Mouse (Mus musculus) forebrain, embryonic 15.5 days (tissue): ENCODE data around the gene Akap2. TPM values are rescaled to one million over a fixed set of nuclear protein-coding genes. Genes with fewer than 3 reads are reported as not detected.

Experiments used
- ATAC-seq: fragments of 200-750 bp; cut with Nextera tagmentation; replicated peaks from 2 replicates; pipeline ENCODE4 v1.8.0; 2017; ENCODE audit warnings: mild to moderate bottlenecking, moderate TSS enrichment, moderate library complexity
- H3K27ac ChIP-seq: fragments of 300-500 bp; sonication (generic); replicated peaks from 2 replicates; pipeline ENCODE4 v1.5.1; 2015; ENCODE audit warnings: mild to moderate bottlenecking, inconsistent platforms
- H3K27me3 ChIP-seq: fragments of 300-500 bp; sonication (generic); 2 replicates; pipeline ENCODE4 v1.6.1; 2015; ENCODE audit warnings: inconsistent platforms
- H3K36me3 ChIP-seq: fragments of 300-500 bp; sonication (generic); 2 replicates; pipeline ENCODE4 v1.6.1; 2015; ENCODE audit warnings: mild to moderate bottlenecking, inconsistent platforms
- H3K4me1 ChIP-seq: fragments of 300-500 bp; sonication (generic); 2 replicates; pipeline ENCODE4 v1.6.1; 2015; ENCODE audit warnings: inconsistent platforms
- H3K4me2 ChIP-seq: fragments of 300-500 bp; sonication (generic); replicated peaks from 2 replicates; pipeline ENCODE4 v1.6.1; 2015; ENCODE audit warnings: mild to moderate bottlenecking, inconsistent platforms
- H3K4me3 ChIP-seq: fragments of 300-500 bp; sonication (generic); 2 replicates; pipeline ENCODE4 v1.5.1; 2015; ENCODE audit warnings: mild to moderate bottlenecking, inconsistent platforms
- H3K9ac ChIP-seq: fragments of 300-500 bp; sonication (generic); replicated peaks from 2 replicates; pipeline ENCODE4 v1.6.1; 2015; ENCODE audit warnings: mild to moderate bottlenecking, inconsistent platforms
- H3K9me3 ChIP-seq: fragments of 300-500 bp; sonication (generic); 2 replicates; pipeline ENCODE4 v1.6.1; 2016; ENCODE audit warnings: inconsistent platforms
- WGBS: fragments of 180-500 bp; shearing (Covaris S2); methylation state at CpG from one replicate; pipeline ENCODE4 v1.1.7; 2015; ENCODE audit warnings: mixed read lengths; 5-methylcytosine and 5-hydroxymethylcytosine counted together
- polyA plus RNA-seq: library from polyadenylated mRNA; unstranded; fragments of >200 nt; fragmentation: Nextera tagmentation; extraction: Ambion mirVana; gene quantifications from 2 replicates; pipeline ENCODE4 v1.2.1, GENCODE M21; 2015

The Akap2 gene
- polyA plus RNA-seq, 1 experiment from 2014 or later = 6.5 TPM

DNA sequence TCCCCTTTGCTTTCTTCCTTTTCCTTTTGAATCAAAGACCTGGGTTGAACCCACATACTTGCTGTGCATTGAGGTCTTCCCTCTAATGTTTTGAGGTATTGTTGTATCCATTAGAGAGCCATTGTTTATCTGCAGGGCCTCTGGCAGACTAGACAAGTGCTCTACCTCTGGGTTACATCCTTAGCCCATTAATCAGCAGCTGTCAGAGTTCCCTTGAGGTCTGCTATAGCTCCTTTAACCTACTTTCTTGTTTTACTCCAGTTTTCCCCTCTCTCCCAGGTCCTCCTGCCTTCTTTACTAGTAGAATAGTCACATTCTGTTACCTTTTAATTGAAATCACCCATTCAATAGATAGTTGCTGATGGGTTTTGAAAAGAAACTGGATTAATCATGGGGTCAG lies 71.7 kb downstream of the Akap2 start:
- Histone ChIP-seq H3K27ac (no peak overlapping the region), H3K9ac (no peak overlapping the region), H3K27me3 (no peaks in the 10 kb centered on the region), H3K36me3 (no peaks in the 10 kb centered on the region), H3K4me3 (no peak overlapping the region), H3K9me3 (no peaks in the 10 kb centered on the region), H3K4me1 (no peaks in the 10 kb centered on the region), H3K4me2 (no peak overlapping the region)
- no peak for ATAC-seq

GRCm38 (mm10) chr4:57793989-57794388 lies 76.5 kb downstream of the Akap2 start:
- no peak for ATAC-seq
- 63% methylated on average over 8 of the region's 8 CpGs for WGBS
- H3K27ac ChIP-seq = no peak overlapping the region
- no peak overlapping the region for H3K4me3 ChIP-seq
- H3K36me3 ChIP-seq = no peaks in the 10 kb centered on the region
- H3K27me3 ChIP-seq = no peaks in the 10 kb centered on the region
- no peak overlapping the region for H3K9ac ChIP-seq
- no peaks in the 10 kb centered on the region for H3K9me3 ChIP-seq
- H3K4me1 ChIP-seq = no peaks in the 10 kb centered on the region
- H3K4me2 ChIP-seq = no peak overlapping the region

- no peaks in the 10 kb centered on the region for H3K36me3 ChIP-seq
- ATAC-seq = no peak
- H3K9me3 ChIP-seq = no peaks in the 10 kb centered on the region
- H3K4me3 ChIP-seq = no peak overlapping the region
- WGBS = 39% methylated on average over 3 of the region's 3 CpGs
- no peaks in the 10 kb centered on the region for H3K27me3 ChIP-seq
- H3K4me1 ChIP-seq = no peaks in the 10 kb centered on the region
- H3K27ac ChIP-seq = no peak overlapping the region
- H3K9ac ChIP-seq = no peak overlapping the region
- no peak overlapping the region for H3K4me2 ChIP-seq
Observed at GRCm38 (mm10) chr4:57794547-57794946, 77.1 kb downstream of the Akap2 start.

DNA sequence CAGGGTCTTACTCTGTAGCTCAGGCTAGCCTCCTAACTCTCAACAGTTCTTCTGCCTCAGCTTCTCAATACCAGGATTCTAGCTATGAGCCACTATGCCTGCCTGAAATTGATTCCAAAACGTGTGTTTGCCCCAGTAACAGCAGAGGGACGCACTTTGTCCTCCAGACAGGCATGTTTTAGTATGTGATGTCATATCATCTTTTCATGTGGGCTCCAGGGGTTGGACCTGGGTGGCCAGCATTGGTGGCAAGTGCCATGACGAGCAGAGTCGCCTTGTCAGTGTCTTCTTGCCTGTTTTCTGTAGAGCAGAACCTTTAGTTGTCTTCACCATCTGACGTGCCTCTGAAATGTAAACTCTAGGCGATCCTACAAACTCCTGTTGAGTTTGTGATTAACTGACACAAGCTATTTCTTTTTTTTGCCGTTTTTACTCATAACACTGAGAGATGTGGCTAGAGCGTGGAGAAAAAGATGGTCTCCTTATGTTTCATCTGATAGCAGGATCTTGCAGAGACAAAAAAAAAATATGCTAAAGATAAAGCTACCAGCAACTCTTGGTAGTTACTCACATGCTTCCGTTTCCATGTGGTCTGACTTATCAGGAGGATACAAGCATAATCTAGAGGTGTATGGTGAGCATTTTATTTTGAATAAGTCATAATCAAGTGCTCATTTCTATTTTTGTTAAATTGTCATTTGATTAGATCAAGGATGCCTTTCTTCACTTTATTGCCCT lies 80.3 kb downstream of the Akap2 start:
- ATAC-seq = no peak
- Histone ChIP-seq H3K4me2 (no peak overlapping the region), H3K27ac (no peak overlapping the region), H3K27me3 (no peaks in the 10 kb centered on the region), H3K36me3 (no peaks in the 10 kb centered on the region), H3K9me3 (no peaks in the 10 kb centered on the region), H3K9ac (no peak overlapping the region), H3K4me1 (no peaks in the 10 kb centered on the region), H3K4me3 (no peak overlapping the region)
- WGBS = 83% methylated on average over 9 of the region's 9 CpGs

- Histone ChIP-seq H3K4me3 (no peak overlapping the region), H3K27me3 (no peaks in the 10 kb centered on the region), H3K9me3 (no peaks in the 10 kb centered on the region), H3K9ac (no peak overlapping the region), H3K4me2 (no peak overlapping the region), H3K4me1 (no peaks in the 10 kb centered on the region), H3K27ac (no peak overlapping the region), H3K36me3 (no peaks in the 10 kb centered on the region)
- ATAC-seq = no peak
- 13% methylated on average over 10 of the region's 10 CpGs for WGBS
Observed at GRCm38 (mm10) chr4:57798286-57799018, 81.0 kb downstream of the Akap2 start.

DNA sequence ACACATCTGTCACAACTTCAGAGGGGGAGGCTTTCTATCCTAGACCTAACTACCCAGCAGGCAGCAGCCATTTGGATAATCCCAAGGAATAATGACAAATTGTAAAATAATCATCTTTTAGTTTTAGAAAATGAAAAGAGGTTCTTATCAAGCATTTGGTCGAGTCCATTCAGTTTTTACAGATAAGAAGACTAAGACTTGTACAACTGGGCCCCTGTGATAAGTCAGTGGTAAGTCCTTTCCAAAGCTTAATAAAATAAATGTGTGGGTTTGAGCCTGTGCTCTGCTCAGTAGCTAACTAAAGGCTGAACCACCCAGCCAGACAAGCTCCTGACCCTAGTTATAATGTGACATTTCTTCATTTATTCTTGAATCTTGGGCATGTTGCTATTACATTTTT lies 81.8 kb downstream of the Akap2 start:
- Histone ChIP-seq H3K9ac (no peak overlapping the region), H3K36me3 (no peaks in the 10 kb centered on the region), H3K4me1 (no peaks in the 10 kb centered on the region), H3K4me2 (no peak overlapping the region), H3K9me3 (no peaks in the 10 kb centered on the region), H3K27ac (no peak overlapping the region), H3K4me3 (no peak overlapping the region), H3K27me3 (no peaks in the 10 kb centered on the region)
- 61% methylated on average over 1 of the region's 1 CpGs for WGBS
- ATAC-seq = no peak

DNA sequence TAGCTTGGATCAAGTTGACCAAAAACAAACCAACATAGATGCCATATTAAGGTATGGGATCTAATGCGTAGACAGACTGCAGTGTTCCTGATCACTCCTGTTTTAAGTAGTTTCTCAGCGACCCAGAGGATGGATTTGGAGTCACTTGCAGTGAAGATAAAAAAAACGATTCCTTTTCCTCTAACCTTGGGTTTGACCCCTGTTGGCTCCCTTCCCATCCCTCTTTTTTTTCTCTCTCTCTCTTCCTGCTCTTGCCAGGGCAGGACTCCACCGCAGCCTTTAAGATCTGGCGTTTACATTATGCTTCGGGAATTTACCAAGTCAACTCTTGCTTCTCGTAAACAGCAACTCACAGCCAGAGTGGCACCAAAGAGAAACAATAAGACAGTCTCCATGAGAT lies 83.8 kb downstream of the Akap2 start:
- Histone ChIP-seq H3K9ac (no peak overlapping the region), H3K4me2 (no peak overlapping the region), H3K9me3 (no peaks in the 10 kb centered on the region), H3K27me3 (no peaks in the 10 kb centered on the region), H3K4me1 (no peaks in the 10 kb centered on the region), H3K4me3 (no peak overlapping the region), H3K36me3 (no peaks in the 10 kb centered on the region), H3K27ac (no peak overlapping the region)
- no peak for ATAC-seq
- 91% methylated on average over 7 of the region's 7 CpGs for WGBS

DNA sequence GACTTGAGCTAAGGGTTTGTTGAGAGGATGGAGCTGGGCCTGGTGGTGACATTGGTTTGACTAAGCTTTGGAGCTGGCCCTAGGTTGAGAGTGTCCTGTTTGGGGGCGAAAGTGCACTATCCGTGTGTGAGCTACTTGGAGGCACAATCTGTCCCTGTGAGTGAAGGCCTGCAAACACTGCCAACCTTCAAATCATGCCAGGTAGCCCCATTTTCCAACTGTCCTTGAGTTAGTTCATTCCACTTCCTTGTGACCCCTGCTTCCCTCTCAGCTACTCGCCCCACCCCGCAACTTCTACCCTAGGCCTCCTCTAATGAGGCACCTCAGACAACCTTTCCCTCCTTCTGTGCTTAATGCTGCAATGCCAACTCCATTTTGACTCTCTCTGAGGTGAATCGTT lies 84.5 kb downstream of the Akap2 start:
- Histone ChIP-seq H3K4me3 (no peak overlapping the region), H3K4me2 (no peak overlapping the region), H3K9me3 (no peaks in the 10 kb centered on the region), H3K27ac (no peak overlapping the region), H3K36me3 (no peaks in the 10 kb centered on the region), H3K9ac (no peak overlapping the region), H3K4me1 (no peaks in the 10 kb centered on the region), H3K27me3 (no peaks in the 10 kb centered on the region)
- WGBS = 95% methylated on average over 5 of the region's 5 CpGs
- ATAC-seq = no peak

DNA sequence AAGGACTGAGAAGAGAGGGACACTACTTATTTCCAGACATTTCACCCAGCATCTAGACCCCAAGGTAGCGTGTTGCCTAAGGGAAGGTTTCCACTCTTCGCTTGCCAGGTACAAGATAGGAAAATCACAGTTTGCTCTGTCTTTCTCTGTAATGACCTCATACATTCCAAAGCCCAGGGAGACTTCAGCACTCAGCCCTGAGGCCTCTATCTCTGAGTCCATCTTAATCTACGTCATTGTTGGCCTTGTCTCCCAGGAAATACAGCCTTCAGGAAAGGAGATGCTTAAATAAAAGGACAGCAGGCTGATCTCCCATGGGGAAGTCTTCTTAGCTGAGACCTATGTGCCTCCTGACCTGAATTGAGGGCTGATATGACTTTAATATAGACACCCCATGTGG lies 85.0 kb downstream of the Akap2 start:
- Histone ChIP-seq H3K9me3 (no peaks in the 10 kb centered on the region), H3K27ac (no peak overlapping the region), H3K4me2 (no peak overlapping the region), H3K27me3 (no peaks in the 10 kb centered on the region), H3K4me1 (no peaks in the 10 kb centered on the region), H3K9ac (no peak overlapping the region), H3K36me3 (no peaks in the 10 kb centered on the region), H3K4me3 (no peak overlapping the region)
- ATAC-seq = no peak
- 91% methylated on average over 3 of the region's 3 CpGs for WGBS

GRCm38 (mm10) chr4:57804902-57805301 lies 87.4 kb downstream of the Akap2 start:
- no peaks in the 10 kb centered on the region for H3K27me3 ChIP-seq
- no peaks in the 10 kb centered on the region for H3K4me1 ChIP-seq
- H3K36me3 ChIP-seq = no peaks in the 10 kb centered on the region
- no peak overlapping the region for H3K9ac ChIP-seq
- H3K27ac ChIP-seq = no peak overlapping the region
- H3K4me2 ChIP-seq = no peak overlapping the region
- H3K9me3 ChIP-seq = no peaks in the 10 kb centered on the region
- ATAC-seq = no peak
- no peak overlapping the region for H3K4me3 ChIP-seq
- 91% methylated on average over 6 of the region's 6 CpGs for WGBS

GRCm38 (mm10) chr4:57809449-57809848 lies 92.0 kb downstream of the Akap2 start:
- Histone ChIP-seq H3K4me1 (no peaks in the 10 kb centered on the region), H3K4me3 (no peak overlapping the region), H3K9ac (no peak overlapping the region), H3K27ac (no peak overlapping the region), H3K4me2 (no peak overlapping the region), H3K9me3 (no peaks in the 10 kb centered on the region), H3K36me3 (no peaks in the 10 kb centered on the region), H3K27me3 (no peaks in the 10 kb centered on the region)
- no peak for ATAC-seq
- WGBS = 86% methylated on average over 4 of the region's 4 CpGs

GRCm38 (mm10) chr4:57812075-57812474 lies 94.6 kb downstream of the Akap2 start:
- no peak overlapping the region for H3K27ac ChIP-seq
- no peak overlapping the region for H3K4me2 ChIP-seq
- no peaks in the 10 kb centered on the region for H3K27me3 ChIP-seq
- H3K9ac ChIP-seq = no peak overlapping the region
- no peaks in the 10 kb centered on the region for H3K36me3 ChIP-seq
- H3K4me1 ChIP-seq = no peaks in the 10 kb centered on the region
- no peak for ATAC-seq
- H3K4me3 ChIP-seq = no peak overlapping the region
- H3K9me3 ChIP-seq = no peaks in the 10 kb centered on the region
- 84% methylated on average over 1 of the region's 1 CpGs for WGBS
